Mouse (Mus musculus): ENCODE data around the gene Adgrg6.

DNA sequence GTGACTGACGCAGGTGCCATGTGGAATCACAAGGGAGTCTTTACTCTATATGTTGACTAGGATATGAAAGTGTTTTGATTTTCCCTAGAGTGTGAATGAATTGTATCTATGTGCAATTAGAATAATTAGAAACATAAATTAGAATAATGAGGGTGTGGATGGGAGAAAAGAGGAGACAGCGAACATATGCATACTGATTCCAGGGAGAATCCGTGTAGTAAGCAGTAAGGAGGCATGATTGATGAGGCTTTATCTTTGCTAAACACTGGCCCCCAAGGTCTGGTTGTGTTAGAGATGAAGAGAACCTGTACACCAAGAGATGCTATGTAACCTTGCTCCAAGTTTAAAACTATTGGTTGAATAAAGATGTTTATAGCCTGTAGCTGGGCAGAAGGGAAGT, 187.2 kb downstream of the Adgrg6 start:
- TF ChIP-seq CTCF (IDR thresholded peaks at IDR 0.05; ENCODE audit: borderline replicate concordance, extremely low read depth, insufficient read depth, insufficient read length) = no peak
- TF ChIP-seq POLR2A (IDR thresholded peaks at IDR 0.05; ENCODE audit: borderline replicate concordance, extremely low read depth, insufficient read depth, insufficient read length, poor library complexity, severe bottlenecking) = no peak

Measured in brain, embryonic 14.5 days (tissue).